Mouse (Mus musculus) G1E-ER4 (cell line): ENCODE measurements around the gene Snai3. TPM values are rescaled to one million over a fixed set of nuclear protein-coding genes. Genes with fewer than 3 reads are reported as not detected.

Source experiments
- GATA1 ChIP-seq: IDR thresholded peaks from one replicate; pipeline ENCODE4 v1.8.0; 2012; ENCODE audit warnings: low read length, inconsistent platforms
- polyA plus RNA-seq: library from polyadenylated mRNA; stranded (reverse); fragments of >175 nt; gene quantifications from 2 replicates; pipeline ENCODE4 v1.2.3, GENCODE M21; 2012

Gene Snai3
- not detected in 2 replicates for polyA plus RNA-seq

DNA sequence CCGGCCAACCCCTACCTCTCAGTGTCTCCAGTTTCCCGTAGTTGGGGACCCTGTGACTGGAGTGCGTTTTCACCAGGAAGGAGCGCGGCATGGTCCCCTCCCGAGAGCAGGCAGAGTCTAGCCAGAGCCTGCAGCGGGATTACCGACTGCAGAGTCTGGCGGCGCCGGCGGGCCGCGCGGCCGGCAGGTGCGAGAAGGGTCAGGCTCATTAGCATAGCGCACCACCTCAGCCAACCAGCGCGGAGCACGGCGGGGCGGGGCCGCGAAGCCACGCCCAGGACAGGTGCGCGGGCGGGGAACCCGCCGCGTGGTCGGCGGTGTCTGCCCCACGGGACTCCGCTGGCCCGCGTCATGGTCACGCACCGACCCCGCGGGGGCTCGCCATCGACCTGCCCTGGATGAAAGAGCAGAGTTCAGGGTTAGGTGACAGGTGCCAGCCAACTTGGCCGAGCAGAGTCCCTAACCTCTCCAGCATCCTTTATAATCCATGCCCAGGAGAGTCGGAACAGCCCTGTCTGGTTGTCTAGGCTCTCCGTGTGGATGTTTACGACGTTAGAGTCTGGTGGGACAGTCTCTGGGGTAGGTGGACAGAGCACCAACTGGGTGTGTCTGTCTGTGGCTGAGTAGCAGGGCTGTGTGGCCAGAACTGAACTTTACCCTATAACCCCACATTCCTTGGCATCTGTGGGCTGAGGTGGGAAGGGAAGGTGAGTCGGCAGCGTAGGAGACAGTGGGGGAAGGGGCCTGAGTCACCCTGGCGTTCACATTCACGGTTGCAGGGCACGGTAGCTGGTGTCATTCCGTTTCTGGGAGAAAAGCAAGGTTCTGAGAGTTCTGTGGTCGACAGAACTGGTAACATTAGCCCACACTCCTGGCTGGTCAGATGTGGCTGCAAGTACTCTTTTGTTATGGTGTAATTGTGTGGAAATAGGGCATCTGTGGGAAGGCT is at the start of gene Snai3:
TSS of gene Snai3 (minus strand) at position 210 of the 949 bp plus-strand sequence.
- no peak for TF ChIP-seq GATA1

GRCm38 (mm10) chr8:122500856-122501255 is 40.3 kb upstream of the Snai3 start:
- no peak for TF ChIP-seq GATA1

DNA sequence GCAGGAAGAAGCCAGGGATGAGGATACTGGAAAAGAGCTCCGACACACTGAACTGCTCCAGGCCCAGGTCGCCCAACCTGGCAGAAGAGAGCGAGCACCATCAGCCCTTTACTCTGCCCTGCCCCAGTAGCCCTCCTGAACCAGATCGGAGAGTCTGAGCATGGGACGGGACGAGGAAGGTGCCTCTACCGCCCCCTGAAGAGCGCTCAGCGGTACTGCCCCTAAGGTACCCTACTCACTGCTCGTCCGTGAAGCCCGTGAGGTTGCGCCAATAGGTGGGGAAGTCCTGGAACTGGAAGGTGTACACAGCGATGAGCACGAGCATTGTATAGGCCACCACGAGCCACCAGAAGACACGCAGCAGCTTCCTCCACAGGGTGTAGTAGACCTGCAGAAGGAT is 37.4 kb upstream of the Snai3 start:
- TF ChIP-seq GATA1, result no peak

DNA sequence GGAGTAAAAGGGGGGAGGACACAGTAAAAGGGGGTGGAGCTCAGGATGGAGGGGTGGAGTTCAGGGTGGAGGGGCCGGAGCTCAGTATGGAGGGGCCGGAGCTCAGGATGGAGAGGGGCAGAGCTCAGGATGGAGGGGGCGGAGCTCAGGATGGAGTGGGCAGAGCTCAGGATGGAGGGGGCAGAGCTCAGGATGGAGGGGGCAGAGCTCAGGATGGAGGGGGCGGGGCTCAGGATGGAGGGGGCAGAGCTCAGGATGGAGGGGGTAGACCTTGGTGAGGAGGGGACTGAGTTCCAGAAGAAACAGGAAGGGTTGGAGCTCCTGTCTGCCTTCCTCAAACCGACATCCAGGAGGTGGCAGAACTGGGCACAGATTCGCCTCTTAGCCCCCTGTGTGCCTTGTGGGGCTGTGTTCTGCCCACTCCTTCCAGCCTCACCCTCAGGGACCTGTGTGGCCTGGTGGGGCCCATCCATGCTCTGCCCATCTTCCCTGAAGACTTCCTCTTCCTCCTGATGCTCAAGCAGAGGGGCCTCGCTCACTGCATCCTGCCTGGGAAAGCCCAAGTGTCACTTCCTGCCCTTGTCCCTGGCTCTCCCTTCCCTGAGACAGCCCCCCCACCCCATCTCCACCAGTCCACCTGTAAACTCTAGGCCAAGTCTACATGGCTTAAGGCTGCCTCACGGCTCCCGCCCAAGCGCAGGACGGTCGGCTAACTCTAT is 36.6 kb upstream of the Snai3 start:
- no peak for TF ChIP-seq GATA1

DNA sequence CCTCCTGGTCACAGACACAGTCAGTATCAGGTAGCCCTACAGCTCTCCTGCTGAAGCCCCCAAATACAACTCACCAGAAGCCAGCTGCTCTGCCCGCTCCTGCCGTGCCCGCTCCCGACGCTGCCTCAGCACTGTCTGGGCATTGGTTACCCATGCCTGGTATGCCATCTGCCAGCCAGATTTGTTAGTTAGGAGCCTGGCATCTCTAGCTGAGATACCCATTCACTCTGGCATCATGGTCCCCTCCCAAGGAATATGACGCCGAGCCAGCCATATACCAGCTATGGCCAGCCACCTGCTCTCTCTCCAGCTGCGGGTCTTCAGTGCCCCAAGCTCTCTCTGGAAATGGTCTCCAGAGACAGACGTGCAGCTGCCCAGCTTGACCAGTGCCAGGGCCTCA is 27.9 kb upstream of the Snai3 start:
- no peak for TF ChIP-seq GATA1

DNA sequence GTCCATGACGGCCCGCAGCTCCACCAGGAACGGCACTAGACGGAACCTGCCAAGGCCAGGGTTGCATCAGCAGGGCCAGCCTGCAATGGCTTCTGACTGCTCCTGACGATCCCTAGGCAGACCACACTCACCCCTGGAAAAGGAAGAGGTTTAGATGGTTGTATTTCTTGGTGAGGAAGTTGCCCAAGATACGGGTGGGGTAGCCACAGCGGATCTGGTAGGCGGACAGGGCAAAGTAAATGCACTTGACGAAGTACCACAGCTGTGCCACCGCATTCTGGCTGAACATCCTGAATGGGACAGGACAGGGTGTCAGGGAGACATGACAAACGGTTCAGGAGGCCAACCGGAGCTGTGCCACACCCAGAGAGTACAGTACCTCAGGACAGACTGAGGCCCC is 24.3 kb upstream of the Snai3 start:
- no peak for TF ChIP-seq GATA1

- no peak for TF ChIP-seq GATA1
Observed at GRCm38 (mm10) chr8:122483877-122484276, 23.3 kb upstream of the Snai3 start.

- TF ChIP-seq GATA1, result no peak
Observed at GRCm38 (mm10) chr8:122482448-122482847, 21.9 kb upstream of the Snai3 start.

DNA sequence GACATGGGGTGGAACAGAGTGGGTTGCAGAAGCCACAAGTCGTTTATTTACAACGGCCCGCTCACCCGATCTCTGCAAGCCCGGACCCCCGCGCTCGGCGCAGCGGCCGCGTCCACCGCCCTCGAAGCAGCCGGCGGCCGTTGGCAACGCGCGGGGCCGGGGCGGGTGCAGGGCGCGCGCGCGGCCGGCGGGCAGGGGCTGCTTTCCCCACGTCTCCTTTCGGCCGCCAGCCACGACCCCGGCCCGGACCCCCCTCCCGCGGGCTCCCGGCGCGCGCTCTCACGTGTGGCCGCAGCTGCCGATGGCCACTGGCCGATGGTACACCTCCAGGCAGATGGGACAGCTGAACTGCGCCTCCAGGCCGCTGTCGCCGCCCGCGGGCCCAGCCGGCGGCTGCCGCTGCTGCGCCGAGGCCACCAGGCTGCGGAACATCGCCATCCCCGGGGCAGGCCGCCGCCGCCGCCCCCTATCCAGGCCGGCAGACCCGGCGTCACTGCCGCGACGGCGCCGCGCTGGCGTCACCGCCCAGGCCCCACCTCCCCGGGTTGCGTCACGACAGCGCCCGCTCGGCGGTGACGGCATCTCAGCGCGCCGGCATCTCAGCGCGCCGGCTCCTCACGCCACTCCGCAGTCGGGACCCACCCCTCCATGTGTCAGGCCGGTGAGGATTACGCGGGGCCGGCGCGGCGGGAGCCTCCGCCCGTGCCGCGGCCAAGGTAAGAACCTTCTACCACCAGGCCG is 15.2 kb upstream of the Snai3 start, which contains the start of the genes Rnf166 and Ctu2:
TSS of gene Rnf166 (minus strand) at position 485 of the 741 bp plus-strand sequence.
TSS of gene Ctu2 (plus strand) at position 564 of the 741 bp plus-strand sequence.
- no peak for TF ChIP-seq GATA1

- TF ChIP-seq GATA1, result no peak
Observed at GRCm38 (mm10) chr8:122474951-122475560, 14.5 kb upstream of the Snai3 start.

- no peak for TF ChIP-seq GATA1
Observed at GRCm38 (mm10) chr8:122473911-122474421, 13.4 kb upstream of the Snai3 start.

DNA sequence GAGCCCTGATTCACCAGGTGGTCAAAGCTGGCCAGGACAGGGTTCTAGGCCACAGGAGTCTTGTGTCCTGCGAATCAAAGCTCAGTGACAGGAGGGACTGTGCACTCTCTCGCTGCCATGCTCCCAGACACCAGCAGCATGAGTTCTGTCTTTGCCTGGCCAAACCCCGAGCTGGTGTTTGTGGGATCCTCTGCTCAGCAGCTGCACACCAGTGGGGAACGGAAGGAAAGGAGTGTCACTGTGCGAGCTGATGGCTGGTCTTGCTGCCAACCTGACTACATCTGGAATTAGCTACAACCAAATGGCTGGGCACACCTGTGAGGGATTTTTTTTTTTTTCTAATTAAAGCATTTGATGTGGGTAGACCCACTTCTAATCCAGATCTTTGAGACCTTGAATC is 10.2 kb upstream of the Snai3 start:
- no peak for TF ChIP-seq GATA1

DNA sequence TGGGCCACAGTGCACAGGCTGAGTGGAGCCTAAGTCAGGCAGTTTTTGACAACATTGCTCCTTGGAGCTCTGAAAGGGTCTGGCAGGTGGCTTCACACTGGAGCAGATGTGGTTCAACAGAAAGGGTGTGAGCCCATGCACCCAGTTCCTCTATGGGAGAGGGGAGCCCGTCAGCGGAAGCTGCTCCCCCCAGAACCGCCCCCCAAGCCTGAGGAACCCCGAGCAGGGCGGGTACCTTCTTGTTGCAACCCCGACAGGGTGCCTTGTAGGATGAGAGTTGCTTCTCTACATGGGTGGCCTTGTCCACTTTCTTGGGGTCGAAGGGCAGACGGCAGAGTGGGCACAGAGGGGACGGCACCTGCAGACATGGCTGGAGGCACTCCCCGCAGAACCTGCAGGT is 9.4 kb upstream of the Snai3 start:
- TF ChIP-seq GATA1, result no peak

DNA sequence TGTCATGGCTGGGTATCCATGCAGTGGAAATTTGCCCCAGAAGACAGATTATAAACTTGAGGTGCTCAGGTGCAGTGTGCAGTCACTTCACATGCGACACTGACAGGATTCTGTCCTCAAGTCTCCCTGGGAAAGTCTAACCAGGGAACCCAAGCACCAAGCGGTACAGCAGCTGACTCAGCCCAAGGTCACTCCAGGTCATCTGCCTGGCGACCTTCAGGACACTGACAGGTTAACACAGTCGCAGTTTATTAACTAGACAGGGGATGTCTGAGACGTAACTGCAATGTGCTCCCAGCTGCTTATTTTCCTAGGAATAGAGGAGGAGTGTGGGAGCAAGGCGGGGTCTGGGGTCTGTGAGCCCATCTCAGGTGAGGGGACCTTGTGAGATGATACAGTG is 8.9 kb upstream of the Snai3 start:
- no peak for TF ChIP-seq GATA1

DNA sequence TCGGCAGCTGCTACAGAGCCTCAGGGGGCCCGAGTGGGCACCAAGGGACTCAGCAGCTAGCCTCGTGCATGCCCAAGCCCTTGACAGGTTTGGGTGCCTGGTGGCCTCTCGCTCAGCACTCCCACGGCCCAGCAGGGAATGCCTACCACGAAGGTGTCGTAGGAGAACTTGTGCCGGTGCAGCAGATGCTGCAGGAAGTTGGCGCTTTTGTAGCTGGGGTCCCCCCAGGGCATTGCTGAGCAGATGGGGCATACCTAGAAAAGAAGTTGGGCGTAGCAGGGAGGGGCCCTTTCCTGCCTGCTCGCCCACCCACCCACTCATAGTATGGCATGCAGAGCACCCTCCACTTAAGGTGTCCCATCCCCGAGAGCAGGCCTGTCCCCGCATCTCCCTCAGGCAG is 7.3 kb upstream of the Snai3 start:
- TF ChIP-seq GATA1, result no peak
